Mouse (Mus musculus): ENCODE measurements around the gene Zfp422. TPM values are rescaled to one million over a fixed set of nuclear protein-coding genes. Genes with fewer than 3 reads are reported as not detected.
"Not testable (repeated sequence)": the region's sequence is repeated elsewhere in the genome, so short reads cannot be mapped to it uniquely, and the experiment has no call there.

Gene Zfp422
- polyA plus RNA-seq, 1 experiment: 31.5 TPM

DNA sequence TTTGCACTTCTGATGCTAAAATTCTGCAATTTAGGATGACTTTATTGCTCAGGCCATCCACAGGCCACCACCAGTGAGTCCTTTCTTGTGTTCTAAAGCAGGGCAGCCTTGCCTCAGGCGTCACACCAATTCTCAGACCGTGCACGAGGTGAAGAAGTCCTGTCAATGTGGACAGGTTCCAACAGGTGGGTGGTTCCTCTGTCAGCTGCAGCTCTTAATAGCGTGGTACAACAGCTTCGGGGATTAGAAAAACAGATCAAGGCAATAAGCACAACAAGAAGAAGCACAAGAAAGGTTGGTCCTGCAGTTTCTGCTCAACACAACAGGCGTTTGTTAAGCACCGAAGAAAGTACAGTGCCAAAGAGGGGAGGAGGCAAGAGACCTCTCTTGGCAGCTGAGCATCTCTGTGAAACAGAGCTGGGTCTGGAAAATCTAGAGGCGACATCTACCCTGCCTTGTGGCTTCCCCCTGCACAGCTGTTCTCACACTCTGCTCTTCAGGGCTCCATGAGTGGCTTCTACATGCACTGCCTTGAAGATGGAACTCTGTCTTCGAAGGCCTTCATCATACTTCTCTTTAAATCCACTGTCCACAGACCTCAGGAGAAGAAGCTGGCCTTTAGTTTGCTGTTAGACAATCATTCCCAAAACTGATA, 7.9 kb upstream of the Zfp422 start:
- no peak overlapping the region for H3K27ac ChIP-seq (ENCODE audit: insufficient read depth, low read depth, low read length)
- no peak overlapping the region for H3K4me3 ChIP-seq (ENCODE audit: insufficient read depth, low read length)
- H3K4me1 ChIP-seq (ENCODE audit: control insufficient read depth, insufficient read depth, low read length): peaks cover 24% of the 10 kb centered on the region
- no peak for TF ChIP-seq CTCF (IDR thresholded peaks at IDR 0.05; ENCODE audit: low read depth, low read length)
- TF ChIP-seq POLR2A (IDR thresholded peaks at IDR 0.05; ENCODE audit: borderline replicate concordance, low read depth, low read length): no peak

DNA sequence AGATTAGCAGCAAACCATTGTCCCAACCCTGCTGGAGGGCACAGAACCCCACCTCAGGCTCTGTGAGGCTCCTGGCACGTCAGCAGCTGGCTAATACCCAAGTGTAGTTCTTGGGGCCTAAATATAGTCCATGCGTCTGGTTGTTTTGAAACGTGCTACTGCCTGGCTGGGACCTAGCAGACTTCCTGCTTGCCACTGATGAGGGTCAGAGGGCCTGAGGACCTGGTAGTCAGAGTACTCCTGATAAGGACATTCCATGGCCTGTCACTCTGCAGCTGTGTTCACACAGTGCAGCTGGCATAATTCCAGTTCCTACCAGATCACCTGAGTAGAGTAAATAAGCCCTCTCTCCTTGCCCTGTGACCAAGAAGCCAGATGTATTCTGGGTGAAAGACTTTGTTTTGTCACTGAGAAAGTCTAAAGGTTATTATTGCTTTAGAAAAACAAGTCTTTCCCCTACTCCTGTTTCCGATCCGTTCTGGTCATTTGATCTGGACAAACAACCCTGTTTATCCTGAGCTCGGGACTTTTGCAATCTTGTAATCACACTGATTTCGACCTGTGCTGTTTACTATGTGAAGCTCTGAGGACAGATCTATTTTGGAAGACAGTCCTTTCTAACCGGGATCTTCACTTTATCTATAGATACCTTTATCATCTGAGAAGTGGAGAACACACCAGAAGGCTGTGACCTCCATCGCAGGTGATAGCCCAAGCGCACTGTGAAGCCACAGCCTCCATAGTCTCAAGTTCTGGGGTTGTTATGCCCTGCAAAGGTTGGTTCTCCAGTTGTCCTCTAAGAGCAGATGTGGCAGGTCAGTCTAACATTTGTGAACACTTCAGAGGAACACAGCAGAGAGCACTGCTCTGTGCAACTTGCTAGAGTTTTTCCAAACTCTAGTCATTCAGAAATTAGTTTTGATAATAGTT, 6.7 kb upstream of the Zfp422 start:
- no peak for TF ChIP-seq POLR2A (IDR thresholded peaks at IDR 0.05; ENCODE audit: borderline replicate concordance, low read depth, low read length)
- TF ChIP-seq CTCF (IDR thresholded peaks at IDR 0.05; ENCODE audit: low read depth, low read length): no peak
- H3K4me1 ChIP-seq (ENCODE audit: control insufficient read depth, insufficient read depth, low read length): peaks cover 36% of the 10 kb centered on the region
- H3K27ac ChIP-seq (ENCODE audit: insufficient read depth, low read depth, low read length): 0 out of 2 replicates have a peak overlapping the region, but pooled peaks have one; percentile 17
- H3K4me3 ChIP-seq (ENCODE audit: insufficient read depth, low read length): no peak overlapping the region

DNA sequence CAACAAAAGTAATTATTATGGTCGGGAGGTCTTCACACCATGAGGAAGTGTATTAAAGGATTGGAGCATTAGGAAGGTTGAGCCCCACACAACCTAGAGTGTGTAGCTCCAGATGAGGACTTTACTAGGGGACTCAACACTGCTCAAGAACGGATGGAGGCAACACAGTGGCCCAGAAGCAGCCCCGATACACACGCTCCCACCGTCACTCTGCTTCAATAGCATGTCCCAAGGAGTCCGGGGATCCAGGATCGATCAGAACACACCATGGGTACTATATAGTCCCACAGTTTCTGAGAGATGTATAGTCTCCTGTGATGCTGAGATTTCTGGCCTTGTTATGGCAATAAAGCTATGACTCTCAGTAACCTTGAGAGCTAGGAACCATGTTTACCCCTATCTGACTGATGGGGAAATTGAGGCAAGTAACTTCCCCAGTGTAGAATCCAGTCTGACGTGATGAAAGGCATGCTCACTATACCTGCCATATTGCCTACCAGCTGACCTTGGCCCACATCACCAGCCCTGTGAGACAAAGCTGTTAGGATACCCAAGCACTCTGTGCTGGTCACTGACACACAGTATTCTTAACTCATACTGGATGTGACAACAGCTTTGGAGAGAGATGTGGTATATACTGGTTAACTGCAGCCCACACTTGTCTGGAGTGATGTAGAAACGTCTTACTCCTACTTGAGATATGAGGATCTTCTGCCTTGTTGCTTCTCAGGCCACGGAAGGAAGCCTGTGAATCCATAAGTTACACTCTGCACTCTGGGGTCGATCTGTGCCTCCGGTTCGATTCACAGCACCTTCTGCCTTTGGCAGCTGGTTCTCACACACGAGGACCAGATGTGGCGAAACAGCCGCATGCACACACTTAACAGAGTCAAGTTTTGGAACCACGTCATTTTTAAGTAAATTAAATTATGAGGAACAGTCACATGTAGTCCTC, 5.2 kb upstream of the Zfp422 start:
- H3K27ac ChIP-seq (ENCODE audit: insufficient read depth, low read depth, low read length): no peak overlapping the region
- H3K4me1 ChIP-seq (ENCODE audit: control insufficient read depth, insufficient read depth, low read length): peaks cover 44% of the 10 kb centered on the region
- no peak overlapping the region for H3K4me3 ChIP-seq (ENCODE audit: insufficient read depth, low read length)
- TF ChIP-seq CTCF (IDR thresholded peaks at IDR 0.05; ENCODE audit: low read depth, low read length): no peak

DNA sequence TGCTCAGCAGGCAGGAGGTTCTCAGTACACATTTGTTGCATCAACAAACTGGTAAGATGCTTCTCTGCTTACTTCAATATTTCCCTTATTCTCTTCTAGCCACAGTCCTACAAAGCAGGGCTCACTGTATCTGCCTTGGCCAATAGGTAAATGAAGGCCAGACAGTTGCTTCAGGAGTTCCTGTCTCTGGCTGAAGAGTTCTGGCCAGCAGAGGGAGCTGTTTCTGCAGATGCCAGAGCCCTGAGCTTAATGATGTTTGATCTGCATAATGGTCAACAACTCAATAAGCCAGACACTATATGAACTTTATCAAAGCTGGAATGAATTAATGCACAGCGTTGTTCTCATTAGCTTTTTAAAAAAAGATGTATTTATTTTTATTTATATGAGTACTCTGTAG, 3.3 kb upstream of the Zfp422 start:
- peak; percentile 92 for TF ChIP-seq CTCF (IDR thresholded peaks at IDR 0.05; ENCODE audit: low read depth, low read length)
- no peak for TF ChIP-seq POLR2A (IDR thresholded peaks at IDR 0.05; ENCODE audit: borderline replicate concordance, low read depth, low read length)
- H3K4me3 ChIP-seq (ENCODE audit: insufficient read depth, low read length): no peak overlapping the region
- peaks cover 46% of the 10 kb centered on the region for H3K4me1 ChIP-seq (ENCODE audit: control insufficient read depth, insufficient read depth, low read length)
- H3K27ac ChIP-seq (ENCODE audit: insufficient read depth, low read depth, low read length): no peak overlapping the region

DNA sequence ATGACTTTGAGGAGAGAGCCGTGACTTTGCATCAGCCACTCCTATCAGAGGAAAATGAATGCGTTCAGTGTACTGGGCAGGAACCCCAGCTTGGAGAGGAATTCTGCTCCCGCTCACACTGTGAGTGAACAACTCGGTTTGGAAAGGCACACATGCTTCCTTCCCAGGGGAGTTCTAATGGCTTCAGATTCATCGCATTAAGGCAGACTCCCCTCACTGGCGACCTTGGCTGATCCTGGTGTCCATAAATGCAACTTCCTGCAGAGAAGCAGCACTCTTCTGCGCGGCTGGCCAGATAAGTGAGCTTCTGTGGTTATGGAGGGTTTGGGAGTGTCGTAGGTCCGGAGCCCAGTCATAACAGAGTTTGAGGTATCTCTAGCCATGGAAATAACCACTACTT, 967 bp upstream of the Zfp422 start:
- Histone ChIP-seq H3K4me1 (ENCODE audit: control insufficient read depth, insufficient read depth, low read length) (peaks cover 29% of the 10 kb centered on the region), H3K27ac (ENCODE audit: insufficient read depth, low read depth, low read length) (no peak overlapping the region), H3K4me3 (ENCODE audit: insufficient read depth, low read length) (no peak overlapping the region)
- TF ChIP-seq POLR2A (IDR thresholded peaks at IDR 0.05; ENCODE audit: borderline replicate concordance, low read depth, low read length): no peak
- TF ChIP-seq CTCF (IDR thresholded peaks at IDR 0.05; ENCODE audit: low read depth, low read length): no peak

GRCm38 (mm10) chr6:116628095-116628494, 704 bp downstream of the Zfp422 start:
- Histone ChIP-seq H3K4me1 (ENCODE audit: control insufficient read depth, insufficient read depth, low read length) (peaks cover 29% of the 10 kb centered on the region), H3K4me3 (ENCODE audit: insufficient read depth, low read length) (peak overlapping the region; percentile 81), H3K27ac (ENCODE audit: insufficient read depth, low read depth, low read length) (no peak overlapping the region)
- TF ChIP-seq CTCF (IDR thresholded peaks at IDR 0.05; ENCODE audit: low read depth, low read length) (no peak), POLR2A (IDR thresholded peaks at IDR 0.05; ENCODE audit: borderline replicate concordance, low read depth, low read length) (no peak)

DNA sequence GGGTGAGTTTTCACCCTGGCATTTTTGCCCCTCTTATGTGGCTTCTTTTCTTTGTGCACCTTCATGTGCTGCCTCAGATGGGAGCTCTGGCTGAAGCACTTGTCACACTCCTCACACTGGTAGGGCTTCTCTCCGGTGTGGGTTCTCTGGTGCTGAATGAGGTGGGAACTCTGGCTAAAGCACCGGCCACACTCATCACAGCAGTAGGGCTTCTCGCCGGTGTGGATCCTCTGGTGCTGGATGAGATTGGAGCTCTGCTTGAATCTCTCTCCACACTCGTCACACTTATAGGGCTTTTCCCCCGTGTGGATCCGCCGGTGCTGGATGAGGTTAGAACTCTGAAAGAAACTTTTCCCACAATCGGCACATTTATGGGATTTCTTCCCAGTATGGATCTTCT, 2.4 kb downstream of the Zfp422 start:
- H3K27ac ChIP-seq (ENCODE audit: insufficient read depth, low read depth, low read length); H3K4me3 ChIP-seq (ENCODE audit: insufficient read depth, low read length): not testable (repeated sequence)
- H3K4me1 ChIP-seq (ENCODE audit: control insufficient read depth, insufficient read depth, low read length): peaks cover 26% of the 10 kb centered on the region

- H3K4me3 ChIP-seq (ENCODE audit: insufficient read depth, low read length): no peak overlapping the region
- peaks cover 10% of the 10 kb centered on the region for H3K4me1 ChIP-seq (ENCODE audit: control insufficient read depth, insufficient read depth, low read length)
- peak overlapping the region; percentile 81 for H3K27ac ChIP-seq (ENCODE audit: insufficient read depth, low read depth, low read length)
- TF ChIP-seq CTCF (IDR thresholded peaks at IDR 0.05; ENCODE audit: low read depth, low read length) (no peak), POLR2A (IDR thresholded peaks at IDR 0.05; ENCODE audit: borderline replicate concordance, low read depth, low read length) (no peak)
Observed at GRCm38 (mm10) chr6:116621318-116622023, 7.3 kb downstream of the Zfp422 start.

GRCm38 (mm10) chr6:116618073-116618472, 10.7 kb downstream of the Zfp422 start:
- TF ChIP-seq POLR2A (IDR thresholded peaks at IDR 0.05; ENCODE audit: borderline replicate concordance, low read depth, low read length) (no peak), CTCF (IDR thresholded peaks at IDR 0.05; ENCODE audit: low read depth, low read length) (no peak)
- Histone ChIP-seq H3K4me1 (ENCODE audit: control insufficient read depth, insufficient read depth, low read length) (peaks cover 10% of the 10 kb centered on the region), H3K4me3 (ENCODE audit: insufficient read depth, low read length) (no peak overlapping the region), H3K27ac (ENCODE audit: insufficient read depth, low read depth, low read length) (no peak overlapping the region)
